Mouse (Mus musculus) adrenal gland, adult 2 months (tissue): Measurements from ENCODE around the gene Myl9. TPM values are rescaled to one million over a fixed set of nuclear protein-coding genes. Genes with fewer than 3 reads are reported as not detected.

Source experiments
- DNase-seq: peaks from one replicate; pipeline ENCODE4 v3.0.0; 2021
- long read RNA-seq: library from polyadenylated mRNA; stranded (forward); transcript quantifications from one replicate; pipeline ENCODE4 v2.0.0, GENCODE M21; 2021
- polyA plus RNA-seq: library from polyadenylated mRNA; depleted of rRNA; stranded (reverse); fragments of >200 nt; gene quantifications from 2 replicates; pipeline ENCODE4 v1.2.3, GENCODE M21; 2012; rRNA removed
- total RNA-seq, 2 experiments: library from RNA; stranded (reverse); gene quantifications; 2 replicates each; pipeline ENCODE4 v1.2.3; 2021

Myl9 gene
- total RNA-seq (10 to 100 TPM; 74.9 to 85.2 TPM), polyA plus RNA-seq (44.0 and 48.0 TPM in 2 replicates)
- long read RNA-seq, transcript Myl9-201 (4 exons, 1,128 nt): major isoform, 44 of 54 reads
- long read RNA-seq, partial matches to known transcripts: 7 of 54 reads
- long read RNA-seq, other reads (novel, unspliced or antisense): 3 of 54 reads

- peak; percentile 42 for DNase-seq
These were observed at the start of gene Myl9 for GRCm38 (mm10) chr2:156774738-156775454. Gene Myl9 (plus strand): TSS chr2:156775420.

GRCm38 (mm10) chr2:156726344-156726743, 48.9 kb upstream of the Myl9 start:
- DNase-seq: no peak

- no peak for DNase-seq
These were observed 48.3 kb upstream of the Myl9 start for GRCm38 (mm10) chr2:156726878-156727277.

- no peak for DNase-seq
These were observed 45.4 kb upstream of the Myl9 start for GRCm38 (mm10) chr2:156729537-156730469.

GRCm38 (mm10) chr2:156730501-156730921, 44.7 kb upstream of the Myl9 start:
- DNase-seq: no peak

GRCm38 (mm10) chr2:156731592-156731991, 43.6 kb upstream of the Myl9 start:
- DNase-seq: no peak

- peak; percentile 79 for DNase-seq
These were observed 43.1 kb upstream of the Myl9 start for GRCm38 (mm10) chr2:156732109-156732508.

GRCm38 (mm10) chr2:156735761-156736335, 39.4 kb upstream of the Myl9 start:
- DNase-seq: no peak

GRCm38 (mm10) chr2:156736846-156737245, 38.4 kb upstream of the Myl9 start:
- DNase-seq: no peak

GRCm38 (mm10) chr2:156737976-156738375, 37.2 kb upstream of the Myl9 start:
- peak; percentile 86 for DNase-seq

- DNase-seq: no peak
These were observed 34.0 kb upstream of the Myl9 start for GRCm38 (mm10) chr2:156741265-156741664.

GRCm38 (mm10) chr2:156741998-156742397, 33.2 kb upstream of the Myl9 start:
- no peak for DNase-seq

- no peak for DNase-seq
These were observed 32.0 kb upstream of the Myl9 start for GRCm38 (mm10) chr2:156743248-156743647.

GRCm38 (mm10) chr2:156744414-156744813, 30.8 kb upstream of the Myl9 start:
- DNase-seq: no peak

- no peak for DNase-seq
These were observed 27.9 kb upstream of the Myl9 start for GRCm38 (mm10) chr2:156747315-156747714.

GRCm38 (mm10) chr2:156749687-156750086, 25.5 kb upstream of the Myl9 start:
- no peak for DNase-seq

- no peak for DNase-seq
These were observed 18.3 kb upstream of the Myl9 start for GRCm38 (mm10) chr2:156756937-156757336.

GRCm38 (mm10) chr2:156760843-156761505, 14.2 kb upstream of the Myl9 start:
- DNase-seq: no peak

- no peak for DNase-seq
These were observed 13.5 kb upstream of the Myl9 start for GRCm38 (mm10) chr2:156761521-156762278.

GRCm38 (mm10) chr2:156762499-156762898, 12.7 kb upstream of the Myl9 start:
- DNase-seq: peak; percentile 58

GRCm38 (mm10) chr2:156763101-156763500, 12.1 kb upstream of the Myl9 start:
- DNase-seq: peak; percentile 86
